Mouse (Mus musculus) MEL (cell line): ENCODE results near the gene Chd6. TPM values are rescaled to one million over a fixed set of nuclear protein-coding genes. Genes with fewer than 3 reads are reported as not detected.

Experiments used
- DNase-seq: peaks from one replicate; pipeline ENCODE4 v3.0.0; 2011; ENCODE audit warnings: low read depth, low spot score
- H3K27ac ChIP-seq: 2 replicates; pipeline ENCODE4 v1.5.1; 2012; ENCODE audit warnings: low read depth, mild to moderate bottlenecking, control low read depth, low read length, moderate library complexity; ENCODE audit not compliant: control insufficient read depth
- H3K27me3 ChIP-seq, 2 experiments: fragments of 150-350 bp in 1 of 2; sonication (generic) in 1 of 2; 2 replicates each; pipeline ENCODE4 v1.6.1; 2012; ENCODE audit warnings: low read length in 2 of 2, mild to moderate bottlenecking in 2 of 2, improper control_type of control experiment in 1 of 2, moderate library complexity in 1 of 2; ENCODE audit not compliant: insufficient read depth in 2 of 2, control insufficient read depth in 1 of 2
- H3K36me3 ChIP-seq, 2 experiments: 2 replicates each; pipeline ENCODE4 v1.6.1; 2012 to 2014; ENCODE audit warnings: low read length in 2 of 2, improper control_type of control experiment in 1 of 2, inconsistent platforms in 1 of 2, mild to moderate bottlenecking in 1 of 2; ENCODE audit not compliant: insufficient read depth in 2 of 2, control insufficient read depth in 1 of 2
- H3K4me1 ChIP-seq, 2 experiments: fragments of 150-350 bp in 1 of 2; sonication (generic) in 1 of 2; 2 replicates each; pipeline ENCODE4 v1.6.1; 2012; ENCODE audit warnings: low read length in 2 of 2, improper control_type of control experiment in 1 of 2, mild to moderate bottlenecking in 1 of 2; ENCODE audit not compliant: insufficient read depth in 2 of 2, control insufficient read depth in 1 of 2
- H3K4me3 ChIP-seq, 2 experiments: fragments of 150-350 bp in 1 of 2; sonication (generic) in 1 of 2; 2 replicates each; pipeline ENCODE4 v1.5.1; 2012; ENCODE audit warnings: low read depth in 2 of 2, low read length in 2 of 2, mild to moderate bottlenecking in 2 of 2, moderate library complexity in 2 of 2, control low read depth in 1 of 2, improper control_type of control experiment in 1 of 2; ENCODE audit not compliant: control insufficient read depth in 1 of 2, insufficient read depth in 1 of 2
- H3K79me2 ChIP-seq: 2 replicates; pipeline ENCODE4 v1.6.1; 2012; ENCODE audit warnings: mild to moderate bottlenecking, low read length, moderate library complexity; ENCODE audit not compliant: control insufficient read depth, poor library complexity, insufficient read depth
- H3K9ac ChIP-seq: 2 replicates; pipeline ENCODE4 v1.6.1; 2012; ENCODE audit warnings: low read depth, mild to moderate bottlenecking, control low read depth, low read length, moderate library complexity; ENCODE audit not compliant: control insufficient read depth, poor library complexity, severe bottlenecking
- H3K9me3 ChIP-seq: fragments of 150-350 bp; sonication (generic); replicated peaks from 2 replicates; pipeline ENCODE4 v1.6.1; 2012; ENCODE audit warnings: mild to moderate bottlenecking, low read length, improper control_type of control experiment, moderate library complexity; ENCODE audit not compliant: insufficient read depth
- BHLHE40 ChIP-seq: IDR thresholded peaks from 2 replicates; pipeline ENCODE4 v1.6.1; 2012; ENCODE audit warnings: low read depth, mild to moderate bottlenecking, inconsistent platforms, low read length, improper control_type of control experiment, borderline replicate concordance
- CHD1 ChIP-seq: IDR thresholded peaks from 2 replicates; pipeline ENCODE4 v1.6.1; 2012; ENCODE audit warnings: low read depth, mild to moderate bottlenecking, inconsistent platforms, low read length, improper control_type of control experiment
- CHD2 ChIP-seq: IDR thresholded peaks from 2 replicates; pipeline ENCODE4 v1.6.1; 2011; ENCODE audit warnings: low read length, improper control_type of control experiment
- CTCF ChIP-seq, 3 experiments: IDR thresholded peaks in 2 of 3; conservative IDR thresholded peaks in 1 of 3; 2 replicates each; pipeline ENCODE4 v1.5.1; 2011 to 2012; ENCODE audit warnings: low read length in 3 of 3, low read depth in 2 of 3, mild to moderate bottlenecking in 2 of 3, improper control_type of control experiment in 1 of 3, inconsistent platforms in 1 of 3, mixed read lengths in 1 of 3, moderate library complexity in 1 of 3; ENCODE audit not compliant: control insufficient read depth in 1 of 3, insufficient read depth in 1 of 3, poor library complexity in 1 of 3, severe bottlenecking in 1 of 3
- E2F4 ChIP-seq: IDR thresholded peaks from 2 replicates; pipeline ENCODE4 v1.6.1; 2011; ENCODE audit warnings: low read depth, low read length, improper control_type of control experiment, borderline replicate concordance
- ELF1 ChIP-seq: IDR thresholded peaks from 2 replicates; pipeline ENCODE4 v1.6.1; 2014; ENCODE audit warnings: low read depth, mild to moderate bottlenecking, inconsistent platforms, low read length, improper control_type of control experiment, moderate library complexity
- EP300 ChIP-seq, 2 experiments: IDR thresholded peaks; 2 replicates each; pipeline ENCODE4 v1.6.1; 2011; ENCODE audit warnings: improper control_type of control experiment in 2 of 2, low read length in 2 of 2, low read depth in 1 of 2, mild to moderate bottlenecking in 1 of 2
- ETS1 ChIP-seq: IDR thresholded peaks from 2 replicates; pipeline ENCODE4 v1.6.1; 2012; ENCODE audit warnings: low read depth, mild to moderate bottlenecking, inconsistent platforms, low read length, improper control_type of control experiment, moderate library complexity
- GABPA ChIP-seq: IDR thresholded peaks from 2 replicates; pipeline ENCODE4 v1.6.1; 2012; ENCODE audit warnings: low read depth, mild to moderate bottlenecking, inconsistent platforms, low read length, improper control_type of control experiment, moderate library complexity
- GATA1 ChIP-seq: IDR thresholded peaks from 2 replicates; pipeline ENCODE4 v1.6.1; 2011; ENCODE audit warnings: low read depth, low read length, improper control_type of control experiment
- HCFC1 ChIP-seq: IDR thresholded peaks from 2 replicates; pipeline ENCODE4 v1.6.1; 2012; ENCODE audit warnings: low read depth, mild to moderate bottlenecking, inconsistent platforms, low read length, improper control_type of control experiment, moderate library complexity
- KAT2A ChIP-seq: conservative IDR thresholded peaks from 2 replicates; pipeline ENCODE4 v1.6.1; 2012; ENCODE audit warnings: low read depth, low read length, improper control_type of control experiment, inconsistent platforms
- MAFK ChIP-seq: IDR thresholded peaks from 2 replicates; pipeline ENCODE4 v1.6.1; 2011; ENCODE audit warnings: low read depth, mild to moderate bottlenecking, low read length, improper control_type of control experiment, borderline replicate concordance
- MAZ ChIP-seq: IDR thresholded peaks from 2 replicates; pipeline ENCODE4 v1.6.1; 2012; ENCODE audit warnings: low read depth, mild to moderate bottlenecking, inconsistent platforms, low read length, improper control_type of control experiment
- MEF2A ChIP-seq: IDR thresholded peaks from 2 replicates; pipeline ENCODE4 v1.6.1; 2014; ENCODE audit warnings: low read depth, mild to moderate bottlenecking, inconsistent platforms, low read length, improper control_type of control experiment; ENCODE audit not compliant: poor library complexity, insufficient replicate concordance, severe bottlenecking; ENCODE audit errors: extremely low read depth
- MXI1 ChIP-seq: IDR thresholded peaks from 2 replicates; pipeline ENCODE4 v1.6.1; 2011; ENCODE audit warnings: mild to moderate bottlenecking, low read depth, low read length, improper control_type of control experiment
- MYB ChIP-seq: IDR thresholded peaks from 2 replicates; pipeline ENCODE4 v1.6.1; 2011; ENCODE audit warnings: mild to moderate bottlenecking, low read depth, low read length, improper control_type of control experiment
- MYC ChIP-seq: IDR thresholded peaks from 2 replicates; pipeline ENCODE4 v1.6.1; 2011; ENCODE audit warnings: low read depth, mild to moderate bottlenecking, low read length, improper control_type of control experiment, moderate library complexity
- POLR2A ChIP-seq, 2 experiments: IDR thresholded peaks; 2 replicates each; pipeline ENCODE4 v1.6.1; 2011 to 2012; ENCODE audit warnings: low read length in 2 of 2, mild to moderate bottlenecking in 2 of 2, control low read depth in 1 of 2, improper control_type of control experiment in 1 of 2, low read depth in 1 of 2, moderate library complexity in 1 of 2; ENCODE audit not compliant: control insufficient read depth in 1 of 2, insufficient read depth in 1 of 2, poor library complexity in 1 of 2
- RAD21 ChIP-seq: IDR thresholded peaks from 2 replicates; pipeline ENCODE4 v1.6.1; 2011; ENCODE audit warnings: mild to moderate bottlenecking, low read depth, low read length, improper control_type of control experiment
- RCOR1 ChIP-seq: IDR thresholded peaks from 2 replicates; pipeline ENCODE4 v1.6.1; 2012; ENCODE audit warnings: low read depth, mild to moderate bottlenecking, inconsistent platforms, low read length, improper control_type of control experiment
- SIN3A ChIP-seq: IDR thresholded peaks from 2 replicates; pipeline ENCODE4 v1.6.1; 2012; ENCODE audit warnings: low read length, improper control_type of control experiment, inconsistent platforms
- SMC3 ChIP-seq: IDR thresholded peaks from 2 replicates; pipeline ENCODE4 v1.6.1; 2011; ENCODE audit warnings: low read depth, low read length, improper control_type of control experiment
- TAL1 ChIP-seq: IDR thresholded peaks from 2 replicates; pipeline ENCODE4 v1.6.1; 2012; ENCODE audit warnings: mild to moderate bottlenecking, inconsistent platforms, low read length, moderate library complexity, mixed read lengths
- TCF12 ChIP-seq: IDR thresholded peaks from 2 replicates; pipeline ENCODE4 v1.6.1; 2014; ENCODE audit warnings: low read depth, mild to moderate bottlenecking, inconsistent platforms, low read length, improper control_type of control experiment, moderate library complexity
- UBTF ChIP-seq: IDR thresholded peaks from 2 replicates; pipeline ENCODE4 v1.6.1; 2012; ENCODE audit warnings: low read depth, mild to moderate bottlenecking, inconsistent platforms, low read length, improper control_type of control experiment, moderate library complexity, borderline replicate concordance; ENCODE audit not compliant: insufficient read depth
- USF2 ChIP-seq, 2 experiments: IDR thresholded peaks; 2 replicates each; pipeline ENCODE4 v1.6.1; 2011 to 2012; ENCODE audit warnings: improper control_type of control experiment in 2 of 2, low read length in 2 of 2, borderline replicate concordance in 1 of 2, inconsistent platforms in 1 of 2, low read depth in 1 of 2, mild to moderate bottlenecking in 1 of 2; ENCODE audit not compliant: insufficient read depth in 1 of 2
- ZKSCAN1 ChIP-seq: IDR thresholded peaks from 2 replicates; pipeline ENCODE4 v1.6.1; 2012; ENCODE audit warnings: low read depth, mild to moderate bottlenecking, inconsistent platforms, low read length, improper control_type of control experiment, moderate library complexity
- polyA plus RNA-seq, 2 experiments: library from polyadenylated mRNA; stranded (reverse) in 1 of 2; unstranded in 1 of 2; fragments of >175 nt in 1 of 2; fragments of >200 nt in 1 of 2; gene quantifications; 2 replicates each; pipeline versions ENCODE4 v1.2.1 to v1.2.4; 2012; ENCODE audit warnings: low replicate concordance in 2 of 2, low read depth in 1 of 2; ENCODE audit not compliant: insufficient read length in 2 of 2, insufficient read depth in 1 of 2, missing spikeins in 1 of 2
- total RNA-seq: library from RNA; depleted of rRNA; stranded (reverse); fragments of 300-350 nt; gene quantifications from 2 replicates; pipeline ENCODE4 v1.2.3, GENCODE M21; 2012

Gene Chd6
- total and polyA plus RNA-seq, 3 experiments, result 9.7 to 200 (median 15.4) TPM

DNA sequence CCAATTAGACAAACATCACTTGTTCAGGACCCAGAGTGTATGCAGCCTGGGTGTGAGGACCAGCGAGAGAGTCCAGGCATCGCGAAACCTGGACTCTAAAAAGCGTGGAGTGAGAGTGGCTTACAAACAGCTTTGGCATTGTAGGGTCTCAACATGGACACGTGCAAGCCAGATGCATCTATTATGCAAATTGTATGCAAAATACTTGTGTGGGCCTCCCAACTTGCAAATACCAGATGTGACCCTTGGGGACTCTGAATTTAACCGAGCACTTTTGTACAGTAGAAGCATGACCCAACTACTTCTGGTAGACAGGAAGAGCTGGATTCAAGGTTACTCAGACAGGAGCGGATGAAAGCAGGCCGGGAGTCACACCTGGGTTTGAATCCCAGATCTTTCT lies 192.2 kb downstream of the Chd6 start:
- no peaks in the 10 kb centered on the region; a peak in 1 of 4 replicates for H3K27me3 ChIP-seq
- no peak for DNase-seq
- H3K27ac ChIP-seq, result no peak overlapping the region
- no peaks in the 10 kb centered on the region for H3K36me3 ChIP-seq
- H3K4me3 ChIP-seq, result no peak overlapping the region
- TF ChIP-seq ZKSCAN1 (no peak), USF2 (IDR thresholded peaks at IDR 0.05; ENCODE audit: borderline replicate concordance in 1 of 2, insufficient read depth in 1 of 2, low read depth in 1 of 2, low read length in 2 of 2) (no peak), TAL1 (no peak), CHD2 (no peak), RAD21 (no peak), MYC (no peak), MAFK (no peak), RCOR1 (no peak), EP300 (IDR thresholded peaks at IDR 0.05; ENCODE audit: low read depth in 1 of 2, low read length in 2 of 2) (no peak), GABPA (no peak), CTCF (IDR thresholded peaks at IDR 0.05 in 2 of 3, conservative IDR thresholded peaks at IDR 0.05 in 1 of 3; ENCODE audit: control insufficient read depth in 1 of 3, insufficient read depth in 1 of 3, low read depth in 2 of 3, low read length in 3 of 3, poor library complexity in 1 of 3, severe bottlenecking in 1 of 3) (no peak), MAZ (no peak), GATA1 (no peak), MXI1 (no peak), POLR2A (IDR thresholded peaks at IDR 0.05; ENCODE audit: control insufficient read depth in 1 of 2, insufficient read depth in 1 of 2, low read depth in 1 of 2, low read length in 2 of 2, poor library complexity in 1 of 2) (no peak), TCF12 (no peak), ELF1 (no peak)
- no peaks in the 10 kb centered on the region for H3K79me2 ChIP-seq
- no peaks in the 10 kb centered on the region for H3K9me3 ChIP-seq
- no peak overlapping the region for H3K9ac ChIP-seq
- H3K4me1 ChIP-seq, result no peaks in the 10 kb centered on the region

DNA sequence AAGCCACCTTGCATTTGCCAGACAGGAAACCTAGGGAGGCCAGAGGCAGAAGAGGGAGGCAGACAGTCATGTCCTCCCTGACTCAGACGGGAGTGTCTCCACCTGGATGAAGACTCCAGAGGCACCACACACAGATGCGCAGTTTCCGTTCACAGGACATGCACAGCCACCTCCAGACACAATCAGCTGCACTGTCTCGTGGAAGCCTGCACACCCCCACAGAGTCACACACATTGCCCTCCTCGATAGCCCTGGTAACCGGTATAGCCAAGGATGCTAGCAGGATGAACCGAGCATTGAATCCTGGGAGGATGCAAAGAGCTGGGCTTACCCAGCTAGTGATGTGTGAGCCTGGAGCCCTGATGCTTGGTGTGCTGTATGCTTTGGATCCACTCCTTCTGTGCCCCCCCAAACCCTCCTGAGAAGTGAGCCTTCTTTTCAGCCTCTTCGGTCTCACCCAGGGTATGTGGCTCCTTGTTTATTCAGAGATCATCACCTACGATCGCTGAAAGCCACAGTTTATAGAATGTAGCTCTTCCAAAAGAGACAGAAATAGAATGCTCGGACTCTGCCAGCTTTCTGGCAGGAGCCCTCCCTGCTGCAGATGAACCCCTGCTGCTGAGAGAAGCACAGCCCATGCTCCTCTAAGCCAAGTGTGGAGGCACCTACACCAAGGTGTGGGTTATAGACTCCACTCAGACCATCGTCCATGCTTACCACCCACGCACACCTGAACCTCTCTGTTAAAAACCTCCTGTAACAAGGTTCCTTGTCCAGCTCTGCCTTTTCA lies 192.9 kb downstream of the Chd6 start:
- no peaks in the 10 kb centered on the region for H3K79me2 ChIP-seq
- H3K4me1 ChIP-seq, result no peaks in the 10 kb centered on the region
- no peak for DNase-seq
- no peak overlapping the region for H3K9ac ChIP-seq
- no peaks in the 10 kb centered on the region for H3K9me3 ChIP-seq
- H3K4me3 ChIP-seq, result no peak overlapping the region
- H3K36me3 ChIP-seq, result no peaks in the 10 kb centered on the region
- H3K27me3 ChIP-seq, result no peaks in the 10 kb centered on the region; a peak in 1 of 4 replicates
- no peak overlapping the region for H3K27ac ChIP-seq
- TF ChIP-seq MEF2A (no peak), POLR2A (IDR thresholded peaks at IDR 0.05; ENCODE audit: control insufficient read depth in 1 of 2, insufficient read depth in 1 of 2, low read depth in 1 of 2, low read length in 2 of 2, poor library complexity in 1 of 2) (no peak), E2F4 (no peak), ETS1 (no peak), CHD1 (no peak), BHLHE40 (no peak), SIN3A (no peak), TCF12 (no peak), KAT2A (no peak), SMC3 (no peak), MYB (no peak), CTCF (IDR thresholded peaks at IDR 0.05 in 2 of 3, conservative IDR thresholded peaks at IDR 0.05 in 1 of 3; ENCODE audit: control insufficient read depth in 1 of 3, insufficient read depth in 1 of 3, low read depth in 2 of 3, low read length in 3 of 3, poor library complexity in 1 of 3, severe bottlenecking in 1 of 3) (no peak), HCFC1 (no peak), UBTF (no peak), GABPA (no peak), GATA1 (no peak)
